ENCODE assay signal across 8 mouse cellular contexts in the genomic region with DNA sequence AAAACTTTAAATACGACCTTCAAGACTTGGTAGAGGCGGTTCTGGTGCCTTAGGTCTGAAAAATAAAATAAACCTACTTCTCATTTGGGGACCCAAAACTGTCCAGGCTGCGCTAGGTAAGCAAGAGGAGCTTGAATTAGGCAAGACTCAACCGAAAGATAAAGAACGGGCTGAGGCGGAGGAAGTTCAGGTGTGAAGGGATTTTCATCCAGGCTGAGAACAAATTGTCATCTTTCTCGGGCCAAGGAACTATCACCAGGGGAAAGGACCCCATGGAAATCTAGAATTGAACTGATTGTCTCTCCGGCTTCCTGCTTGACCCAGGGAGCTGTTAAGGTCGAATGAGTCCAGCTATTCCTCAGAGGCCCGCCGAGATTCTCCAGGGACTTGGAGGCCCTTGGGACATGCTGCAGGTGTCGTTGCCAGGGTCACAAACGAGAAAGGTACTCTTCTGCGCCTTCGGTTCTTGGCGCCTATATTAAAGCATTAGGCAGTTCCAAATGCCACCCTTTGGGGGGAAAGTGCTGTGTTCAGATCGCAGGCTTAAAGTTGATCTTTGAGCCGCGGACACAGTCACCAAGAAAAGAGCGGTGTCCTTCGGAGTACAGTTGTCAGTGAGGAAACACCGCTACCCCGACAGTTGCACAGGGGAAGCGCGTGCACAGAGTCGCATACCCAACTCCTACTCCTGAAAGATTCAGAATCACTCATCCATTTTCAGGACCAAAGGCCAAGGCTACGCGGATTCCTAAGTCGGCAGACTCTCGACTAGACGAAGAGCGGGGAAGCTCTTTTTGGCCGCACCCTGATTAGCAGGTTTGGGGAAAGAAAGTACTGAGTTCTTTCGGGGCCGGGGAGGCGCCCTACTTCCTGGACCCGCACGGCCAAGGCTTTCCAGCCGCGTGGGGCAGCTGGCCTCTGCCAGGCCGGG. TPM values are rescaled to one million over a fixed set of nuclear protein-coding genes. Genes with fewer than 3 reads are reported as not detected.
DNase-seq lines count a peak whose midpoint lies in the region; ATAC-seq and TF ChIP-seq lines count a peak whose summit lies in the region.

No protein-coding gene starts in this region.

- WGBS in heart, embryonic 10.5 days = 1% methylated on average over 41 of the region's 41 CpGs
- 2% methylated on average over 41 of the region's 41 CpGs for WGBS in hindbrain, embryonic 13.5 days
- 1% methylated on average over 41 of the region's 41 CpGs for WGBS in midbrain, embryonic 12.5 days

- no peaks in the 10 kb centered on the region for H3K36me3 ChIP-seq in heart, embryonic 10.5 days
- no peaks in the 10 kb centered on the region for H3K36me3 ChIP-seq in ES-E14 (ENCODE audit: control insufficient read depth, insufficient read depth, low read length, poor library complexity, severe bottlenecking)
- no peaks in the 10 kb centered on the region for H3K36me3 ChIP-seq in hindbrain, embryonic 13.5 days
- no peaks in the 10 kb centered on the region for H3K36me3 ChIP-seq in midbrain, embryonic 12.5 days

- H3K4me1 ChIP-seq in heart, embryonic 10.5 days = peaks cover 29% of the 10 kb centered on the region
- H3K4me1 ChIP-seq in ES-E14 (ENCODE audit: control insufficient read depth in 2 of 2, insufficient read depth in 2 of 2, low read length in 2 of 2, poor library complexity in 1 of 2) = peaks cover 0 to 2% of the 10 kb centered on the region in 2 experiments; a peak in 1 of 4 replicates
- H3K4me1 ChIP-seq in hindbrain, embryonic 13.5 days (replicated peaks) = peaks cover 30% of the 10 kb centered on the region
- H3K4me1 ChIP-seq in midbrain, embryonic 12.5 days = peaks cover 31% of the 10 kb centered on the region

- peaks cover 99% of the 10 kb centered on the region for H3K27me3 ChIP-seq in heart, embryonic 10.5 days (ENCODE audit: insufficient read depth, poor library complexity, severe bottlenecking)
- H3K27me3 ChIP-seq in hindbrain, embryonic 13.5 days = peaks cover 98% of the 10 kb centered on the region
- peaks cover 97% of the 10 kb centered on the region for H3K27me3 ChIP-seq in midbrain, embryonic 12.5 days

- H3K27ac ChIP-seq in heart, embryonic 10.5 days = no peak overlapping the region
- H3K27ac ChIP-seq in ES-E14 (ENCODE audit: insufficient read depth, low read depth, low read length, poor library complexity, severe bottlenecking) = no peak overlapping the region
- H3K27ac ChIP-seq in hindbrain, embryonic 13.5 days = 0 out of 2 replicates have a peak overlapping the region, but pooled peaks have one; percentile 30
- no peak overlapping the region for H3K27ac ChIP-seq in midbrain, embryonic 12.5 days (replicated peaks)

- H3K4me2 ChIP-seq in hindbrain, embryonic 13.5 days = peak overlapping the region; percentile 50
- H3K4me2 ChIP-seq in midbrain, embryonic 12.5 days (replicated peaks) = peak overlapping the region; percentile 71

- no peak for DNase-seq in heart, embryonic 10.5 days (ENCODE audit: low spot score)
- no peak for DNase-seq in heart, adult 9 months (ENCODE audit: low spot score in 2 of 2)
- no peak for DNase-seq in ES-E14 (ENCODE audit: low read depth, low spot score)
- DNase-seq in adrenal gland, adult 8-10 months = no peak
- DNase-seq in ovary, postnatal 14 days (ENCODE audit: low spot score) = no peak

- peak overlapping the region; percentile 61 for H3K4me3 ChIP-seq in heart, embryonic 10.5 days
- H3K4me3 ChIP-seq in ES-E14 (ENCODE audit: insufficient read depth in 1 of 2, low read depth in 1 of 2, low read length in 2 of 2, poor library complexity in 1 of 2, severe bottlenecking in 1 of 2) = peak overlapping the region; percentile 68 to 69
- peak overlapping the region; percentile 33 for H3K4me3 ChIP-seq in hindbrain, embryonic 13.5 days
- H3K4me3 ChIP-seq in midbrain, embryonic 12.5 days = peak overlapping the region; percentile 46

- H3K9me3 ChIP-seq in heart, embryonic 10.5 days = no peaks in the 10 kb centered on the region
- no peaks in the 10 kb centered on the region for H3K9me3 ChIP-seq in ES-E14 (ENCODE audit: control insufficient read depth, insufficient read depth, low read depth, low read length)
- H3K9me3 ChIP-seq in hindbrain, embryonic 13.5 days = no peaks in the 10 kb centered on the region
- H3K9me3 ChIP-seq in midbrain, embryonic 12.5 days = no peaks in the 10 kb centered on the region

- H3K9ac ChIP-seq in ES-E14 (ENCODE audit: insufficient read depth, low read depth, low read length, poor library complexity, severe bottlenecking) = no peak overlapping the region
- H3K9ac ChIP-seq in hindbrain, embryonic 13.5 days = peak overlapping the region; percentile 63; the same call in 1 of the 2 replicates
- H3K9ac ChIP-seq in midbrain, embryonic 12.5 days (replicated peaks) = no peak overlapping the region

- ATAC-seq in hindbrain, embryonic 13.5 days (ENCODE audit: low FRiP score) = no peak
- ATAC-seq in midbrain, embryonic 12.5 days (ENCODE audit: low FRiP score, low read depth) = peak; percentile 8; the same call in 1 of the 2 replicates
- ATAC-seq in erythroid progenitor cell, adult 5-6 weeks (replicated peaks; ENCODE audit: low FRiP score, poor library complexity, severe bottlenecking) = no peak

- in situ Hi-C loops in ES-E14 (cut with MboI; ENCODE audit: low sequenced_read_pairs in 2 of 2, unreplicated experiment in 2 of 2) = loop anchor here (25.0 kb wide), 1 partner anchor 346 kb away; no protein-coding TSS in a partner anchor

TF ChIP-seq in ES-E14, 5 proteins besides CTCF, POLR2A, EP300 and RAD21:
- no peak for TF ChIP-seq ZC3H11A (IDR thresholded peaks at IDR 0.05; ENCODE audit: borderline replicate concordance, low read depth, low read length)
- TF ChIP-seq HCFC1 (IDR thresholded peaks at IDR 0.05; ENCODE audit: borderline replicate concordance, insufficient read depth, low read length) = no peak
- TF ChIP-seq CHD2 (IDR thresholded peaks at IDR 0.05; ENCODE audit: low read depth, low read length) = no peak
- TF ChIP-seq MAFK (IDR thresholded peaks at IDR 0.05; ENCODE audit: insufficient read depth, low read depth, low read length) = no peak

RNA-seq across cellular contexts. Expression of a gene that starts 1.2 kb away (rescaled TPM):
- 0.09 TPM in 1 of 2 replicates, not detected in the other for polyA plus RNA-seq in heart, embryonic 10.5 days (2016; fragmentation: Nextera tagmentation; extraction: Ambion mirVana)
- not detected in 2 replicates for total RNA-seq in ES-E14 (2012; rRNA removed)
- 1.3 and 1.6 TPM in 2 replicates for polyA plus RNA-seq in hindbrain, embryonic 13.5 days (2015; fragmentation: Nextera tagmentation; extraction: Ambion mirVana)
- 0.11 and 0.16 TPM in 2 replicates for polyA plus RNA-seq in midbrain, embryonic 12.5 days (2016; fragmentation: Nextera tagmentation; extraction: Ambion mirVana)
- not detected for total RNA-seq in adrenal gland, adult 8-10 months (2022)
- total RNA-seq in erythroid progenitor cell, adult 5-6 weeks (2015; ENCODE audit: low replicate concordance) = not detected in 2 replicates
- total RNA-seq in erythroid progenitor cell, adult 5-6 weeks (2017; ENCODE audit: low replicate concordance) = not detected in 2 replicates

RNA-seq across cellular contexts. Expression of a gene that starts 7.1 kb away (rescaled TPM):
- not detected in 2 replicates for polyA plus RNA-seq in heart, embryonic 10.5 days (2016; fragmentation: Nextera tagmentation; extraction: Ambion mirVana)
- 0.18 and 0.21 TPM in 2 replicates for total RNA-seq in ES-E14 (2012; rRNA removed)
- polyA plus RNA-seq in hindbrain, embryonic 13.5 days (2015; fragmentation: Nextera tagmentation; extraction: Ambion mirVana) = 2.4 and 3.3 TPM in 2 replicates
- polyA plus RNA-seq in midbrain, embryonic 12.5 days (2016; fragmentation: Nextera tagmentation; extraction: Ambion mirVana) = 0.34 and 0.56 TPM in 2 replicates
- not detected for total RNA-seq in adrenal gland, adult 8-10 months (2022)
- total RNA-seq in erythroid progenitor cell, adult 5-6 weeks (2015; ENCODE audit: low replicate concordance) = not detected in 2 replicates
- not detected in 2 replicates for total RNA-seq in erythroid progenitor cell, adult 5-6 weeks (2017; ENCODE audit: low replicate concordance)

RNA-seq across cellular contexts. Expression of a gene that starts 18.6 kb away (rescaled TPM):
- polyA plus RNA-seq in heart, embryonic 10.5 days (2016; fragmentation: Nextera tagmentation; extraction: Ambion mirVana) = 182 and 235 TPM in 2 replicates
- 127 and 131 TPM in 2 replicates for total RNA-seq in ES-E14 (2012; rRNA removed)
- polyA plus RNA-seq in hindbrain, embryonic 13.5 days (2015; fragmentation: Nextera tagmentation; extraction: Ambion mirVana) = 178 and 200 TPM in 2 replicates
- polyA plus RNA-seq in midbrain, embryonic 12.5 days (2016; fragmentation: Nextera tagmentation; extraction: Ambion mirVana) = 229 and 246 TPM in 2 replicates
- 10 to 100 TPM; 68.7 to 79.5 (median 71.3) TPM for total RNA-seq in adrenal gland, adult 8-10 months (2022)
- 177 and 201 TPM in 2 replicates for total RNA-seq in erythroid progenitor cell, adult 5-6 weeks (2015; ENCODE audit: low replicate concordance)
- total RNA-seq in erythroid progenitor cell, adult 5-6 weeks (2017; ENCODE audit: low replicate concordance) = 147 and 174 TPM in 2 replicates
